Mouse (Mus musculus): Measurements from ENCODE around the gene Cfap73. TPM values are rescaled to one million over a fixed set of nuclear protein-coding genes. Genes with fewer than 3 reads are reported as not detected.

The Cfap73 gene
- total and polyA plus RNA-seq, 3 experiments: 0.25 TPM; not detected in 2

GRCm38 (mm10) chr5:120584968-120585367 is 49.1 kb downstream of the Cfap73 start:
- Histone ChIP-seq H3K4me3 (ENCODE audit: control insufficient read depth in 1 of 2, insufficient read depth in 1 of 2, low read depth in 2 of 2, low read length in 2 of 2) (no peak overlapping the region), H3K36me3 (ENCODE audit: control insufficient read depth in 1 of 2, insufficient read depth in 2 of 2, low read length in 2 of 2) (peaks cover 0 to 9% of the 10 kb centered on the region in 2 experiments; a peak in 2 of 4 replicates), H3K27me3 (ENCODE audit: control insufficient read depth in 1 of 2, insufficient read depth in 2 of 2, low read length in 2 of 2) (no peaks in the 10 kb centered on the region), H3K79me2 (ENCODE audit: control insufficient read depth, insufficient read depth, low read length, poor library complexity) (peaks cover 5% of the 10 kb centered on the region), H3K9ac (ENCODE audit: control insufficient read depth, low read depth, low read length, poor library complexity, severe bottlenecking) (no peak overlapping the region), H3K4me1 (ENCODE audit: control insufficient read depth in 1 of 2, insufficient read depth in 2 of 2, low read length in 2 of 2) (peaks cover 6 to 20% of the 10 kb centered on the region in 2 experiments), H3K27ac (ENCODE audit: control insufficient read depth, low read depth, low read length) (no peak overlapping the region), H3K9me3 (replicated peaks; ENCODE audit: insufficient read depth, low read length) (no peaks in the 10 kb centered on the region)
- TF ChIP-seq MEF2A (IDR thresholded peaks at IDR 0.05; ENCODE audit: extremely low read depth, insufficient replicate concordance, low read depth, low read length, poor library complexity, severe bottlenecking): no peak
- TF ChIP-seq HCFC1 (IDR thresholded peaks at IDR 0.05; ENCODE audit: low read depth, low read length): no peak
- no peak for TF ChIP-seq MXI1 (IDR thresholded peaks at IDR 0.05; ENCODE audit: low read depth, low read length)
- no peak for TF ChIP-seq CTCF (IDR thresholded peaks at IDR 0.05 in 2 of 3, conservative IDR thresholded peaks at IDR 0.05 in 1 of 3; ENCODE audit: control insufficient read depth in 1 of 3, insufficient read depth in 1 of 3, low read depth in 2 of 3, low read length in 3 of 3, poor library complexity in 1 of 3, severe bottlenecking in 1 of 3)
- no peak for TF ChIP-seq MYB (IDR thresholded peaks at IDR 0.05; ENCODE audit: low read depth, low read length)
- no peak for TF ChIP-seq TAL1 (IDR thresholded peaks at IDR 0.05; ENCODE audit: low read length)
- TF ChIP-seq MYC (IDR thresholded peaks at IDR 0.05; ENCODE audit: low read depth, low read length): no peak
- DNase-seq (ENCODE audit: low read depth, low spot score): no peak

GRCm38 (mm10) chr5:120583511-120583910 is 50.5 kb downstream of the Cfap73 start:
- Histone ChIP-seq H3K36me3 (ENCODE audit: control insufficient read depth in 1 of 2, insufficient read depth in 2 of 2, low read length in 2 of 2) (peaks cover 0 to 16% of the 10 kb centered on the region in 2 experiments; a peak in 2 of 4 replicates), H3K27ac (ENCODE audit: control insufficient read depth, low read depth, low read length) (no peak overlapping the region), H3K9me3 (replicated peaks; ENCODE audit: insufficient read depth, low read length) (no peaks in the 10 kb centered on the region), H3K27me3 (ENCODE audit: control insufficient read depth in 1 of 2, insufficient read depth in 2 of 2, low read length in 2 of 2) (no peaks in the 10 kb centered on the region), H3K4me3 (ENCODE audit: control insufficient read depth in 1 of 2, insufficient read depth in 1 of 2, low read depth in 2 of 2, low read length in 2 of 2) (no peak overlapping the region), H3K4me1 (ENCODE audit: control insufficient read depth in 1 of 2, insufficient read depth in 2 of 2, low read length in 2 of 2) (peaks cover 7 to 21% of the 10 kb centered on the region in 2 experiments), H3K79me2 (ENCODE audit: control insufficient read depth, insufficient read depth, low read length, poor library complexity) (peaks cover 5% of the 10 kb centered on the region), H3K9ac (ENCODE audit: control insufficient read depth, low read depth, low read length, poor library complexity, severe bottlenecking) (no peak overlapping the region)
- TF ChIP-seq ELF1 (IDR thresholded peaks at IDR 0.05; ENCODE audit: low read depth, low read length) (no peak), SIN3A (IDR thresholded peaks at IDR 0.05; ENCODE audit: low read length) (no peak), MAFK (IDR thresholded peaks at IDR 0.05; ENCODE audit: borderline replicate concordance, low read depth, low read length) (no peak), MYB (IDR thresholded peaks at IDR 0.05; ENCODE audit: low read depth, low read length) (no peak), TAL1 (IDR thresholded peaks at IDR 0.05; ENCODE audit: low read length) (no peak), NELFE (IDR thresholded peaks at IDR 0.05; ENCODE audit: low read depth, low read length) (no peak), USF2 (IDR thresholded peaks at IDR 0.05; ENCODE audit: borderline replicate concordance in 1 of 2, insufficient read depth in 1 of 2, low read depth in 1 of 2, low read length in 2 of 2) (no peak)
- no peak for DNase-seq (ENCODE audit: low read depth, low spot score)

GRCm38 (mm10) chr5:120582002-120582401 is 52.0 kb downstream of the Cfap73 start:
- no peak for DNase-seq (ENCODE audit: low read depth, low spot score)
- H3K9ac ChIP-seq (ENCODE audit: control insufficient read depth, low read depth, low read length, poor library complexity, severe bottlenecking): no peak overlapping the region
- H3K27me3 ChIP-seq (ENCODE audit: control insufficient read depth in 1 of 2, insufficient read depth in 2 of 2, low read length in 2 of 2): no peaks in the 10 kb centered on the region
- no peaks in the 10 kb centered on the region; the same call in 1 of the 2 replicates for H3K79me2 ChIP-seq (ENCODE audit: control insufficient read depth, insufficient read depth, low read length, poor library complexity)
- TF ChIP-seq TAL1 (IDR thresholded peaks at IDR 0.05; ENCODE audit: low read length) (no peak), UBTF (IDR thresholded peaks at IDR 0.05; ENCODE audit: borderline replicate concordance, insufficient read depth, low read depth, low read length) (no peak), EP300 (IDR thresholded peaks at IDR 0.05; ENCODE audit: low read depth in 1 of 2, low read length in 2 of 2) (no peak), CTCF (IDR thresholded peaks at IDR 0.05 in 2 of 3, conservative IDR thresholded peaks at IDR 0.05 in 1 of 3; ENCODE audit: control insufficient read depth in 1 of 3, insufficient read depth in 1 of 3, low read depth in 2 of 3, low read length in 3 of 3, poor library complexity in 1 of 3, severe bottlenecking in 1 of 3) (no peak), ZNF384 (IDR thresholded peaks at IDR 0.05; ENCODE audit: low read depth, low read length) (no peak)
- peaks cover 19 to 31% of the 10 kb centered on the region in 2 experiments for H3K4me1 ChIP-seq (ENCODE audit: control insufficient read depth in 1 of 2, insufficient read depth in 2 of 2, low read length in 2 of 2)
- H3K27ac ChIP-seq (ENCODE audit: control insufficient read depth, low read depth, low read length): no peak overlapping the region
- H3K9me3 ChIP-seq (replicated peaks; ENCODE audit: insufficient read depth, low read length): no peaks in the 10 kb centered on the region
- no peak overlapping the region for H3K4me3 ChIP-seq (ENCODE audit: control insufficient read depth in 1 of 2, insufficient read depth in 1 of 2, low read depth in 2 of 2, low read length in 2 of 2)
- H3K36me3 ChIP-seq (ENCODE audit: control insufficient read depth in 1 of 2, insufficient read depth in 2 of 2, low read length in 2 of 2): peaks cover 0 to 29% of the 10 kb centered on the region in 2 experiments; a peak in 2 of 4 replicates

All from MEL (cell line).